ENCODE assay signal across 11 mouse cellular contexts in the genomic region with DNA sequence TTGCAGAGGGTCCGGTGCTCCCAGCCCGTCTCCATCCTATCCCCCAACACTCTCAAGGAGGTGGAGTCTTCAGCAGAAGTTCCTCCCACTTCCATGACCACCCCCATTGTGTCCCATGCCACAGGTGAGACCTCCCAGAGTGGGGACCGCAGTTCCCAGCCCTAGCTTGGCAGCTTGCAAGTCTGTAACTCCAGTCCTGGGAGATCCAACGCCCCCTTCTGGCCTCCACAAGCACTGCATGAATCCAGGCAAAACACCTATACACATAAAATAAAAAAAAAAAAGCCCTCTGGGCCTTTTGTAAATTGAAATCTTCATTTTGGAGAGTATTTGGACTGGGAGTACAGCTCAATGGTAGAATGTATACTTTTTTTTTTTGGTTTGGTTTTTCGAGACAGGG. TPM values are rescaled to one million over a fixed set of nuclear protein-coding genes. Genes with fewer than 3 reads are reported as not detected.
DNase-seq lines count a peak whose midpoint lies in the region; ATAC-seq and TF ChIP-seq lines count a peak whose summit lies in the region.
"Had no signal": no experiment of that assay in that cellular context is flagged by ENCODE, and none has a peak within 500 bp of the region (broad histone marks: within the 10 kb centered on the region; RNA-seq: fewer than 3 reads in every experiment).

No protein-coding gene starts in this region.

- H3K27me3 ChIP-seq in hindbrain, embryonic 10.5 days (ENCODE audit: insufficient read depth, poor library complexity, severe bottlenecking), result no peaks in the 10 kb centered on the region
- H3K27me3 ChIP-seq in hindbrain, embryonic 16.5 days (replicated peaks; ENCODE audit: control insufficient read depth, insufficient read depth, low read length), result no peaks in the 10 kb centered on the region
- no peaks in the 10 kb centered on the region for H3K27me3 ChIP-seq in midbrain, postnatal 0 days (ENCODE audit: insufficient read depth, low read length)
- no peaks in the 10 kb centered on the region for H3K27me3 ChIP-seq in midbrain, embryonic 14.5 days (ENCODE audit: control insufficient read depth, insufficient read depth, low read length)
- H3K27me3 ChIP-seq in heart, embryonic 12.5 days (replicated peaks), result 0 out of 2 replicates have a peak, but pooled peaks cover 3% of the 10 kb centered on the region
- H3K27me3 ChIP-seq: hindbrain, embryonic 15.5 days had no signal

- no peak overlapping the region for H3K27ac ChIP-seq in hindbrain, embryonic 10.5 days
- no peak overlapping the region for H3K27ac ChIP-seq in hindbrain, embryonic 16.5 days (ENCODE audit: low read depth, low read length)
- H3K27ac ChIP-seq in midbrain, postnatal 0 days (ENCODE audit: low read depth, low read length), result no peak overlapping the region
- H3K27ac ChIP-seq in midbrain, embryonic 14.5 days (replicated peaks; ENCODE audit: low read depth, low read length), result no peak overlapping the region
- no peak overlapping the region for H3K27ac ChIP-seq in heart, embryonic 12.5 days (ENCODE audit: poor library complexity, severe bottlenecking)
- H3K27ac ChIP-seq: hindbrain, embryonic 15.5 days had no signal

- H3K9me3 ChIP-seq in hindbrain, embryonic 10.5 days, result no peaks in the 10 kb centered on the region
- H3K9me3 ChIP-seq in hindbrain, embryonic 16.5 days (ENCODE audit: control insufficient read depth, low read length), result no peaks in the 10 kb centered on the region
- no peaks in the 10 kb centered on the region for H3K9me3 ChIP-seq in midbrain, postnatal 0 days (ENCODE audit: low read length)
- H3K9me3 ChIP-seq in midbrain, embryonic 14.5 days (ENCODE audit: control insufficient read depth, low read length), result no peaks in the 10 kb centered on the region
- H3K9me3 ChIP-seq in heart, embryonic 12.5 days (replicated peaks), result no peaks in the 10 kb centered on the region
- H3K9me3 ChIP-seq: hindbrain, embryonic 15.5 days had no signal

- TF ChIP-seq CTCF in midbrain, postnatal 0 days (IDR thresholded peaks at IDR 0.05), result peak; percentile 52
- TF ChIP-seq CTCF in brain, embryonic 14.5 days (IDR thresholded peaks at IDR 0.05; ENCODE audit: borderline replicate concordance, extremely low read depth, insufficient read depth, insufficient read length), result peak; percentile 39; the same call in 1 of the 2 replicates

- no peak for ATAC-seq in hindbrain, embryonic 16.5 days
- ATAC-seq in midbrain, postnatal 0 days (ENCODE audit: low FRiP score), result no peak
- ATAC-seq in midbrain, embryonic 14.5 days (ENCODE audit: low FRiP score, low TSS enrichment), result no peak
- ATAC-seq in heart, embryonic 12.5 days (ENCODE audit: insufficient number of reproducible peaks, low FRiP score), result no peak

- H3K4me1 ChIP-seq in hindbrain, embryonic 10.5 days (replicated peaks), result no peaks in the 10 kb centered on the region
- H3K4me1 ChIP-seq in hindbrain, embryonic 16.5 days (ENCODE audit: control insufficient read depth, insufficient read depth, low read depth, low read length), result no peaks in the 10 kb centered on the region
- H3K4me1 ChIP-seq in midbrain, postnatal 0 days (ENCODE audit: insufficient read depth, low read length), result no peaks in the 10 kb centered on the region
- no peaks in the 10 kb centered on the region for H3K4me1 ChIP-seq in midbrain, embryonic 14.5 days (ENCODE audit: control insufficient read depth, insufficient read depth, low read length)
- H3K4me1 ChIP-seq in heart, embryonic 12.5 days (replicated peaks), result peaks cover 3% of the 10 kb centered on the region; the same call in 1 of the 2 replicates
- H3K4me1 ChIP-seq: hindbrain, embryonic 15.5 days had no signal

- H3K9ac ChIP-seq in hindbrain, embryonic 16.5 days (ENCODE audit: low read depth, low read length), result no peak overlapping the region
- no peak overlapping the region for H3K9ac ChIP-seq in midbrain, postnatal 0 days (replicated peaks; ENCODE audit: low read length, poor library complexity, severe bottlenecking)
- no peak overlapping the region for H3K9ac ChIP-seq in midbrain, embryonic 14.5 days (replicated peaks; ENCODE audit: low read length)
- no peak overlapping the region for H3K9ac ChIP-seq in heart, embryonic 12.5 days
- H3K9ac ChIP-seq: hindbrain, embryonic 15.5 days had no signal

- no peak for TF ChIP-seq POLR2A in brain, embryonic 14.5 days (IDR thresholded peaks at IDR 0.05; ENCODE audit: borderline replicate concordance, extremely low read depth, insufficient read depth, insufficient read length, poor library complexity, severe bottlenecking)

- H3K4me2 ChIP-seq in hindbrain, embryonic 16.5 days (ENCODE audit: low read length), result no peak overlapping the region
- no peak overlapping the region for H3K4me2 ChIP-seq in midbrain, postnatal 0 days (ENCODE audit: low read depth, low read length, poor library complexity, severe bottlenecking)
- no peak overlapping the region for H3K4me2 ChIP-seq in midbrain, embryonic 14.5 days (ENCODE audit: low read length)
- no peak overlapping the region for H3K4me2 ChIP-seq in heart, embryonic 12.5 days
- H3K4me2 ChIP-seq: hindbrain, embryonic 15.5 days had no signal

- DNase-seq in hindbrain, embryonic 10.5 days (ENCODE audit: low spot score), result peak; percentile 18
- no peak for DNase-seq in midbrain, postnatal 0 days (ENCODE audit: low spot score)
- DNase-seq in midbrain, embryonic 14.5 days, result no peak
- no peak for DNase-seq in brain, embryonic 14.5 days (ENCODE audit: low read depth)
- DNase-seq in thymus, postnatal 14 days, result peak; percentile 39
- DNase-seq in kidney, adult 8-10 months, result no peak
- DNase-seq: cerebellum, adult 8-10 months had no signal

- H3K4me3 ChIP-seq in hindbrain, embryonic 10.5 days, result no peak overlapping the region
- H3K4me3 ChIP-seq in hindbrain, embryonic 16.5 days (ENCODE audit: low read length), result no peak overlapping the region
- no peak overlapping the region for H3K4me3 ChIP-seq in midbrain, postnatal 0 days (ENCODE audit: low read depth, low read length)
- H3K4me3 ChIP-seq in midbrain, embryonic 14.5 days (replicated peaks; ENCODE audit: low read depth, low read length), result no peak overlapping the region
- H3K4me3 ChIP-seq in heart, embryonic 12.5 days, result no peak overlapping the region
- H3K4me3 ChIP-seq: hindbrain, embryonic 15.5 days had no signal

- peaks cover 90% of the 10 kb centered on the region for H3K36me3 ChIP-seq in hindbrain, embryonic 10.5 days
- H3K36me3 ChIP-seq in hindbrain, embryonic 16.5 days (ENCODE audit: control insufficient read depth, insufficient read depth, low read length), result peaks cover 26% of the 10 kb centered on the region
- peaks cover 55% of the 10 kb centered on the region for H3K36me3 ChIP-seq in midbrain, postnatal 0 days (ENCODE audit: insufficient read depth, low read length)
- peaks cover 91% of the 10 kb centered on the region for H3K36me3 ChIP-seq in midbrain, embryonic 14.5 days (ENCODE audit: control insufficient read depth, insufficient read depth, low read length)
- peaks cover 76% of the 10 kb centered on the region for H3K36me3 ChIP-seq in heart, embryonic 12.5 days

- 65% methylated on average over 5 of the region's 5 CpGs for WGBS in hindbrain, embryonic 10.5 days
- 69% methylated on average over 5 of the region's 5 CpGs for WGBS in hindbrain, embryonic 16.5 days
- 67% methylated on average over 5 of the region's 5 CpGs for WGBS in midbrain, postnatal 0 days
- 73% methylated on average over 5 of the region's 5 CpGs for WGBS in midbrain, embryonic 14.5 days
- 53% methylated on average over 5 of the region's 5 CpGs for WGBS in heart, embryonic 12.5 days

RNA-seq across cellular contexts. Expression of gene Acrbp, which starts 1.7 kb away (rescaled TPM):
- 13.1 and 15.5 TPM in 2 replicates for polyA plus RNA-seq in hindbrain, embryonic 10.5 days (2016; fragmentation: Nextera tagmentation; extraction: Ambion mirVana)
- polyA plus RNA-seq in hindbrain, embryonic 16.5 days (2015; fragmentation: Nextera tagmentation; extraction: Ambion mirVana), result 18.2 and 20.9 TPM in 2 replicates
- 6.9 and 12.6 TPM in 2 replicates for total RNA-seq in midbrain, postnatal 0 days (2014; rRNA removed)
- 7.2 and 7.8 TPM in 2 replicates for polyA plus RNA-seq in midbrain, postnatal 0 days (2015; fragmentation: Nextera tagmentation; extraction: Ambion mirVana)
- polyA plus RNA-seq in midbrain, embryonic 14.5 days (2014; fragmentation: Nextera tagmentation; extraction: Ambion mirVana), result 16.3 and 16.7 TPM in 2 replicates
- 29.5 and 32.6 TPM in 2 replicates for polyA plus RNA-seq in brain, embryonic 14.5 days (2012; rRNA removed)
- 5.1 and 6.9 TPM in 2 replicates for polyA plus RNA-seq in heart, embryonic 12.5 days (2016; fragmentation: Nextera tagmentation; extraction: Ambion mirVana)

RNA-seq across cellular contexts. Expression of gene Ing4, which starts 11.7 kb away (rescaled TPM):
- 125 and 153 TPM in 2 replicates for polyA plus RNA-seq in hindbrain, embryonic 10.5 days (2016; fragmentation: Nextera tagmentation; extraction: Ambion mirVana)
- 133 and 137 TPM in 2 replicates for polyA plus RNA-seq in hindbrain, embryonic 16.5 days (2015; fragmentation: Nextera tagmentation; extraction: Ambion mirVana)
- 60.4 and 69.8 TPM in 2 replicates for total RNA-seq in midbrain, postnatal 0 days (2014; rRNA removed)
- polyA plus RNA-seq in midbrain, postnatal 0 days (2015; fragmentation: Nextera tagmentation; extraction: Ambion mirVana), result 97.8 and 104 TPM in 2 replicates
- polyA plus RNA-seq in midbrain, embryonic 14.5 days (2014; fragmentation: Nextera tagmentation; extraction: Ambion mirVana), result 132 and 144 TPM in 2 replicates
- polyA plus RNA-seq in brain, embryonic 14.5 days (2012; rRNA removed), result 127 and 169 TPM in 2 replicates
- polyA plus RNA-seq in heart, embryonic 12.5 days (2016; fragmentation: Nextera tagmentation; extraction: Ambion mirVana), result 76.7 and 81.8 TPM in 2 replicates

RNA-seq across cellular contexts. Expression of gene Lpar5, which starts 16.5 kb away (rescaled TPM):
- polyA plus RNA-seq in hindbrain, embryonic 10.5 days (2016; fragmentation: Nextera tagmentation; extraction: Ambion mirVana), result 0.10 TPM in 1 of 2 replicates, not detected in the other
- polyA plus RNA-seq in hindbrain, embryonic 16.5 days (2015; fragmentation: Nextera tagmentation; extraction: Ambion mirVana), result 0.36 and 0.85 TPM in 2 replicates
- 0.90 and 1.7 TPM in 2 replicates for total RNA-seq in midbrain, postnatal 0 days (2014; rRNA removed)
- polyA plus RNA-seq in midbrain, postnatal 0 days (2015; fragmentation: Nextera tagmentation; extraction: Ambion mirVana), result 0.52 and 0.71 TPM in 2 replicates
- polyA plus RNA-seq in midbrain, embryonic 14.5 days (2014; fragmentation: Nextera tagmentation; extraction: Ambion mirVana), result 0.45 and 0.77 TPM in 2 replicates
- 1.0 and 1.2 TPM in 2 replicates for polyA plus RNA-seq in brain, embryonic 14.5 days (2012; rRNA removed)
- 0.24 and 0.31 TPM in 2 replicates for polyA plus RNA-seq in heart, embryonic 12.5 days (2016; fragmentation: Nextera tagmentation; extraction: Ambion mirVana)
- total RNA-seq: megakaryocyte-erythroid progenitor cell, adult 5-6 weeks had no signal

RNA-seq across cellular contexts. Expression of gene Zfp384, which starts 42.3 kb away (rescaled TPM):
- 8.7 and 12.8 TPM in 2 replicates for polyA plus RNA-seq in hindbrain, embryonic 10.5 days (2016; fragmentation: Nextera tagmentation; extraction: Ambion mirVana)
- 11.6 and 15.2 TPM in 2 replicates for polyA plus RNA-seq in hindbrain, embryonic 16.5 days (2015; fragmentation: Nextera tagmentation; extraction: Ambion mirVana)
- total RNA-seq in midbrain, postnatal 0 days (2014; rRNA removed), result 33.2 and 38.6 TPM in 2 replicates
- polyA plus RNA-seq in midbrain, postnatal 0 days (2015; fragmentation: Nextera tagmentation; extraction: Ambion mirVana), result 9.0 and 9.7 TPM in 2 replicates
- polyA plus RNA-seq in midbrain, embryonic 14.5 days (2014; fragmentation: Nextera tagmentation; extraction: Ambion mirVana), result 13.7 and 16.2 TPM in 2 replicates
- 107 and 118 TPM in 2 replicates for polyA plus RNA-seq in brain, embryonic 14.5 days (2012; rRNA removed)
- polyA plus RNA-seq in heart, embryonic 12.5 days (2016; fragmentation: Nextera tagmentation; extraction: Ambion mirVana), result 12.2 and 13.6 TPM in 2 replicates

RNA-seq across cellular contexts. Expression of gene Chd4, which starts 44.5 kb away (rescaled TPM):
- polyA plus RNA-seq in hindbrain, embryonic 10.5 days (2016; fragmentation: Nextera tagmentation; extraction: Ambion mirVana), result 95.7 and 97.6 TPM in 2 replicates
- 66.6 and 68.4 TPM in 2 replicates for polyA plus RNA-seq in hindbrain, embryonic 16.5 days (2015; fragmentation: Nextera tagmentation; extraction: Ambion mirVana)
- 117 and 133 TPM in 2 replicates for total RNA-seq in midbrain, postnatal 0 days (2014; rRNA removed)
- 72.9 and 89.1 TPM in 2 replicates for polyA plus RNA-seq in midbrain, postnatal 0 days (2015; fragmentation: Nextera tagmentation; extraction: Ambion mirVana)
- 70.7 and 90.6 TPM in 2 replicates for polyA plus RNA-seq in midbrain, embryonic 14.5 days (2014; fragmentation: Nextera tagmentation; extraction: Ambion mirVana)
- polyA plus RNA-seq in brain, embryonic 14.5 days (2012; rRNA removed), result 69.8 and 142 TPM in 2 replicates
- polyA plus RNA-seq in heart, embryonic 12.5 days (2016; fragmentation: Nextera tagmentation; extraction: Ambion mirVana), result 76.2 and 77.3 TPM in 2 replicates

Comparison
In these comparisons a context has a peak if more than half of its experiments do, and no peak if none do; other contexts are left out.
1. DNase-seq: peak in hindbrain, embryonic 10.5 days (single experiment) and thymus, postnatal 14 days (single experiment); none in midbrain, postnatal 0 days (single experiment), midbrain, embryonic 14.5 days (single experiment), brain, embryonic 14.5 days (single experiment) and kidney, adult 8-10 months (0 of 2).